Mouse (Mus musculus): Measurements from ENCODE around the gene Pdzd2.

Gene Pdzd2

DNA sequence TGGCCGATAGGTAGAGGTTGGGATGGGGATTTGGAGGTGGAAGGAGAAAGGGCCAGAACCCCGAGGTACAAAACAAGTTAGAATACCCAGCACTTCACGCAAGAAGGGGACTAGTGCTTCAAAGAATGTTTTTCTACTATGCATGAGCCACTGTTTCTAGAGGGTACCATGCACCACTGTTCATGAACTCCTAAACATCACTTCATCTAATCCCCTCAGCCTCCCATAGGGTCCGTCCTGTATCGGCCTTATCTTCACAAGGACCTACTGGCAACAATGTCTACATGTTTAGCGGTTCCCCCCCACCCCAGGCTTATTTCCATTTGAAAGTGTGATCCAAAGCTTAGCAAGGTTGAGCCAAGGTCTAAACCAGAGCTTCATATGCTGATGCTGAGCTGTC is 162.0 kb downstream of the Pdzd2 start:
- no peak for DNase-seq (ENCODE audit: low read depth, low spot score)

DNA sequence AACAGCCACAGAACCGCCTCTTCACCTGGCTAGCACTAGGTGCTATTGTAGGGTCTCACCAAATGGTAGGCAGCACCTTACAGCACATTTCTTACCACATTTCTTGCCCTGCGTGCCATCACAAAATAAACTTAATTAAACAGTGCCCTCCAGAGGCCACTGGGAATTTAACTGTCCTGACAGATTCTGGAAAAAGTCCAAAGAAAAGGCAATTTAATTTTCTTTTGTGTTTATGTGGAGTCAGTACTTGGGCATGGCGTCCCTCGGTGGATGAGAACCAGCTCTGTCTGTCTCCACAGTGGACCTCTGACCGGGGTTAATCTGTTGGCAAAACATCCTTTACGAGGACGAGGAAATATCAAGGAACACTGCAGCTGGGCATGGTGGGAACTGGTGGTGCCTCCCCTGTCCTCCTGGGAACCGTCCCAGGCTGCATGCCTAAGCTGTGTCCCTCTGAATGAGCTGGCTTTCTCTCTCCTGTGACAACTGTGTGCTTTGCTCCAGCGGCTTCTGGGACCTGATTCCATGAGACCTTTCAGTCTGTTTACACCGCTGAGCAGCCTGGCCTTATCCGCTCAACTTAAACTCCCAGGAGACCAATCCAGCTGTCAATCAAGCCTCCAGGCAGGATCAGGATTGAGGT is 162.5 kb downstream of the Pdzd2 start:
- DNase-seq (ENCODE audit: low read depth, low spot score) = peak; percentile 47

DNA sequence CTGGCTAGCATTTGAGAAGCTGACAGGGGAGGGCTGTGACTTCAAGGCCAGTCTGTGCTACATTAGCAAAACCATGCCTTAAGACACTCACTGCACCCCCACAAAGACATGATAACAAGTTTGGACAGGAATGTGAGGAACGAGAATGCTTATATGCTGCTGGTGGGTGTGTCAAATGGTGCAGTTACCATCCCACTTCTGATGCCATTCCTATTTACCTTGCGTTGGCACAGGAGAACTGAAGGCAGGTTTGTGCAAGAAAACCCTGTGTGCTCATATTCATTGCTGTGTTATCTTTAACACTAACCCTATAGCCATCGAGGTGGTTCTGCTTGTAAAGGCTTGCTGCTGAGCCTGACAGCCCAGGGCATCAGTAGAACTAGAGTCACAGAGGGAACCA is 166.1 kb downstream of the Pdzd2 start:
- no peak for DNase-seq (ENCODE audit: low read depth, low spot score)

DNA sequence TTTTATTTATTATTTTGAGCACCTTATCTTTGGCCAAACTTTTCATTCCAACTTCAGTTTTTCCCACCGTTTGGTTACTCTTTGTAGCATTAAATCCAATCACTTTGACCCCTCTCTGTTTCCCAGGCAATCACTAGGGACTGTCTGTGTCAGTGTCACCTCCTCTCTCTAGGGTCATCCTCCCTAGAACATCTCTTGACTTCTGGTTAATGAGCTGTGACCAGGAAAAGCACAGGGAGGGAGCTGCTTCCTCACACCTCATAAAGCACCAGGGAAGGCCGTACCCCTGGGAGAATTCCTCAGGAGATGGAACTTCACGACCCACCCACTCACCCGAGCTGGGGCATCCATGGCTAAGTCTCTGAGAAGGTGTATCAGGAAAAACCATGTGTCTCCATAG is 168.6 kb downstream of the Pdzd2 start:
- DNase-seq (ENCODE audit: low read depth, low spot score) = no peak

DNA sequence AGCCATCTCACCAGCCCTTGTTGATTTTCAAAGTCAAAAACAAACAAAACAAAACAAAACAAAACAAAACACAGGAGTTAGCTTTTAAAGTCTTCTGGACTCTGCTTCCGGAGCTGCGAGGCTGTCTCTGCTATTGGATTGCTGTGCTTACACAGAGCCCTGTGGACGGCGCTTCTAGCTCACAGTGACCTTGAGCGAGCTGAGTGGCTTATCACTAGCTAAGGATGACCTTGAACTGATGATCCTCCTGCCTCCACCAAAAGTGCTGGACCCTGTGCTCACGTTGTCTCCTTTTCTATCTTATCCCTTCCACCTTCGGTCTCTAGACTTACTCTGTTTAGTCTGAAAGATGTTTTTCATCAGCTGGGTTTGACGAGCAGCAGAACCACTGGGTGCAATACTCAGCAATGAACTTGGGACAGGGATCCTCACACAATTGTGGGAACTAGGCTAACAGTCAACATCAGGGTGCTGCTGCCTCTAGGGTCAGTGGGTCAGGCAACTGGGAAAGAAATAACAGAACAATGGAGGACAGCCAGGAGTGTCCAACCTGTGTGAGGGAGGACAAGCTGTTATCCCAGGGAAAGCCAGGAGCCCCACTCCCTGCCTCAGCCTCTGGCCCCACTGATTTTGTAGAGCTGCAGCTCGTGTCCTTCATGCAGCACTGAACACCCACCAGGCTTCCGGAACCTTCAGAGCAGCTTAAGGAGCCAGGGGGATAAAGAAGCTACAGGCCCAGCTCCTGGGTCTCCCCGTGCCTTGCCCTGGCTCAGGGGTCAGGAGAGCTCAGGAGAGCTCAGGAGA is 172.9 kb downstream of the Pdzd2 start:
- no peak for DNase-seq (ENCODE audit: low read depth, low spot score)

DNA sequence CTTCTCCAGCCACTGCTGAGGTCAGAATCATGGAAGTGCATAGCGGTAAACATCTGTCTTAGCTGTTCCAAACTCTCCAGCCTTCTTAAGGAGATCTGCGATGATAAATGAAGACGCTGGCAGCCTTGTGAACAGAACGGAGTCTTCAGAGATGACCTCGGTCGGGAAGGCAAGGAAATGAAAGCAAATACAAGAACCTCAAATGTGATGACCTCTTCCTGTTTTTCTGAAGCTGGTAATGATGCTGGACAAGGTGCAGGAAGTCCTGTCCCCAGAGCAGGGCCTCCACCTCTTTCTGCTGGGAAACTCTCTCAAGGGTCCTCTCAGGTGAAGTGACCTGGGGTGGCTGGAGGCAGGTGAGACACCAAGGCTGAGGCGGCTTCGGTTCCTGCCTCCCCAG is 174.4 kb downstream of the Pdzd2 start:
- no peak for DNase-seq (ENCODE audit: low read depth, low spot score)

DNA sequence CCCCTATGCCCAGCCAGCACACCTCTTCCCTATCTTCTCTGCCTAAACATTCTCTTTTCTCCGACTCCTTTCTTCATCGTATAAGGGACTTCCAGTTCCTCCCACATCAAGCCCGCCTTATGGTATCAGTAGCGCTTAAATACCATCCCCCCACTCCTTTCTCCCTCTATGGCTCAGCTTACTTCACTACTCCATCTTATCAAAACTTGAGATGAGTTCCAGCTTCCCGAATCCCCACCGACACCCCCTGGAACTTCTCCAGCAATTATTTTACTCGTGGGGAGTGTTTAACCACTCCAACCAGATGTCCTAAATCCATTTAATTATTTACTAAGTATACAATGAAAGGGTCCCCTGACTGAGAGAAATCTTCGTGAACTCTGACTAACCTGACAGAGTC is 179.2 kb downstream of the Pdzd2 start:
- no peak for DNase-seq (ENCODE audit: low read depth, low spot score)

DNA sequence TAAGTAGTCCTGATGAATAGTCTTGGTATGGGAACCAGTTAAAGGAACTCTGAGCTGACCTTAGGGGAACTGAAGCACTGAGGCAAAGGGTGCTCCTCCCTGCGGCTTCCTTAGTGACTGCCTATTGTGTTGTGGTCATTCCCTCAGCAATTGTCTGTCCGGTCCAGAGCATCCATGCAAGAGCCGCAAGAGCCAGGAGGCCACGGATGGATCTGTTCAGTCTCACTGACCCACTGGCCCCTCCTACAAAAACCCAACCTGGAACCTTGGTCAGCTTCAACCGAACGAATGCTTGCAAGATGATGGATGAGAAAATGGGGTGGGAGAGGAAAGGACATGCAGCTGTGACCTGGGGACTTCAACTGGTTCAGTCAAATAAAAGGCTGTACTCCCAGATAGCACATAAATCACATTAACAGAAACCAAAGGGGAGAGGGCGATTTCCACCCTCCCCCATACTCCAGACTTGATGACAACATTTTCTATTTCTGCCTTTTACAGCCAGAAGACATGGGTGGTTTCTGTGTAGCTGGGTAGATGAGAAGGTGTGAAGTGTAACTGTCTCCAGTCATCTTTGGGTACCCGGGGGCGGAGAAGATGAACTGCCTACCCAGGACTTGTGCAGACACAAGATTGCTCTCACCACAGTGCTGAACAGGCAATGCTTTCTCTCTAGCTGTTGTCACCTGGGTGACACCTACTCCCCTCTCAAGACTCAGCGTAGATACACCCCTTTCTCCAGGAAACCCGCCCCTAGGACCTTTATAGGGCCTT is 181.9 kb downstream of the Pdzd2 start:
- DNase-seq (ENCODE audit: low read depth, low spot score) = no peak

DNA sequence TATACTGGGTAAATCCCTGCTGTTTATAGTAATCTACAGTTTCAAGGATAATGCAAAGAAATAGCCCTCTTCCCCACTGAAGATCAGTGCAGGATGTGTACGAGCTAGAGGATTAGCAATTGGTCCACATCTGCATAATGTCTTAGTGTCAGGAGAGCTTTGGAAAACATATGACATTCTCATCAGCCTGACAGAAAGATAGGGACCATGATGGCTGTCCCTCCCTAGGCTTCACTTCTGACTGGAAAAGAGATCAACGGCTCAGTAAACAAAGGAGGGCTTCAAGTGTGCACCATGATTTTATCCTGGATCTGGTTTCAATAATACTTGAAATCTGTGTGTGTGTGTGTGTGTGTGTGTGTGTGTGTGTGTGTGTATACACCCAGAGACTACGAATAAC is 186.5 kb downstream of the Pdzd2 start:
- DNase-seq (ENCODE audit: low read depth, low spot score) = peak; percentile 27

DNA sequence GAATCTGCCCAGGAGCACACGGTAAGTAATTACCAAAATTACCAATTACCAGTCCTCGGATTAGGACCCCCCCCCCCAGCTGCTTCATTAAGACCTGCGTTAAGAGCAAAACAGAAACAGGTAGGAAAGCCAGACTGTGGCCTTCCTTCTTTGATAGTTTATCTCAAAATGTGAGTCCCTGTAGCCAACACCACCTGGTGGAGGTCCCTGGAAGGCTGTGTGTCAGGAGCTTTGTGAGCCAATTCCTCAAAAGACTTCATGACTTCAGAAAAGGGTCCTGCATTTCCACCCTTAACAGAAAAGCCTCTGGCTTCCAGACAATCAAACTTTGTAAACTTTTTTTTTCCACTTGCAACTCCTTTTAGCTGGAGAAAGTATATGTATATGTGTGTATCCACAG is 188.8 kb downstream of the Pdzd2 start:
- no peak for DNase-seq (ENCODE audit: low read depth, low spot score)

DNA sequence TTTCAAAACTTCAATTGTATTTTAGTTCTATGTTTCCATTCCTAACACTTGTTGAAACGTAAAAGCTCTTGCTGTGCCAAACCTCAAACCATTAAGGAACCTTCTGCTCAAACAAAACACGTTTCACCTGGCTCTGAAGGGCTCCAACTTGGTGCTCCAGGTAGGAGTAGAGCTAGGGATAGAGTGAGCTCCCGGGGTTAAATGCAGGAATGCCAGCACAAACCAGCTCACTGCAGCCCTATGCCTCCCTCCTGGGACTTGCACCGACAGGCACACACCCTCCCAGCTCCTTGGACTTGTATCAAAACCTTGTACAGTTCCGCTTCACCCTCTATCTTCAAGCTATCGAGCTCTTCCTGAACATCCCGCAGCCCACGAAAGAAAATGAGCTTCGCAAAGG is 189.3 kb downstream of the Pdzd2 start:
- no peak for DNase-seq (ENCODE audit: low read depth, low spot score)

DNA sequence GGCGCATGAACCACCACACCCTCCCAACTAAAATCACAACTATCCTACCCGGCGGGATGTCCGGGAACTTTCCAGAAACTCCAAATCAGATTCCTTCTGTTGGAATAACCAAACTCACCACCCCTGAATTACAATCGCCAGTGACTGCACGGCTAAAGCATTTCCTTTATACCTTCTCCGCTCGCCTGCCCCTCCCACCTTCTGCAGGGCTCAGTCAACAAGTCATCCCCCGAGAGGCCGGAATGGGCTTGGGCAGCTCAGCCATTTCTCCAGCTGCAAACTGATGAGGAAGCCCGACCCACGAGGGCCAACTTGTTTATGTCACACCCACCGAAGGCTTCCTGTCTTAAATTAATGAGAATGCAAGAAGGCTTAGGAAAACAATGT is 189.8 kb downstream of the Pdzd2 start:
- DNase-seq (ENCODE audit: low read depth, low spot score) = peak; percentile 79

DNA sequence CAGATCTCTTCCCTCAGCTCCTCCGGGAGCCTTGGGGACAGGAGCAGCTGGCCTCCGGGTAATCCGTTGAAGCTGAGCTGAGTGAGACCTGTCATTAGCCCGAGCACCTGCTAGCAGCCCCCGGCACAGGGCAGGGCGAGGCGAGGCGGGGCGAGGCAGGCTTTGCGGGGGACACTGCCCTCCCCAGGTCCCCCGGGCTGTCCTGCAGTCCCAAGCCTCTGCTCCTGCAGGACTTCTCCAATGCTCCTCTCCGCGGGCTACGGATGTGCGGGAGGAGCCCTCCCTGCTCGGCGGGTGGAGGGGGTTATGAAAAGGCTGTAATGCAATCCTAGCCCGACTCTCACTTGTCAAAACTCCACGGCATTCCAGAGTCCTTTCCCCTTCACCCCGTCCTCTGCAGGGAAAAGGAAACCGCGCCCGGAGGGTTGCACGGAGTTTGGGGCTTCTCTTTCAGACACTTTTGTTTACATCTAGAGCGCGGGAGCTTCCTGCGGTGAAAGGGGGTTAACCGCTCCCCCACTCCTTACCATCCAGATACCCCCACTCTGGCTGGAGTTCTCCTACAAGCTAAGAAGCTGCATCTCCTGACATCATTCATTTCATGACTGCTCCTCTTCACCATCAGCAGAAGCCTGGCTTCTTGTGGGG is 190.3 kb downstream of the Pdzd2 start:
- no peak for DNase-seq (ENCODE audit: low read depth, low spot score)

DNA sequence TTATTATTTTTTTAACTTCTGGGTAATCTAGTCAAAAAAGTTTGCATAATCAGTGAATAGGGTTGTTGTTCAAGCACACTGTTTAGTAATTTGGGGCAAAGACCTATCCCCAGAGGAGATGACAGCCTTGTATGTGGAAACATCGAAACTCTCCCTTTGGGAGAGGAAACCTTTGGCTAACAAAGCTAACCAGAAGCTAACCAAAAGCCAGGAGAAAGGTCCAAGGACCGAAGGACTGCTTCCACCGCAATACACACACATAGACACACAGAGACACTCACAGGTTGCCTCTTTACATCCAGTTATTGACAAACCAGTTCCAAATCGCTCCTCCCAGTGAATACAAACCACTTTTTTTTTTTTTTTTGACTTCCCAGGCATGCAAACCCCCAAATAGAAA is 191.0 kb downstream of the Pdzd2 start:
- DNase-seq (ENCODE audit: low read depth, low spot score) = peak; percentile 61

DNA sequence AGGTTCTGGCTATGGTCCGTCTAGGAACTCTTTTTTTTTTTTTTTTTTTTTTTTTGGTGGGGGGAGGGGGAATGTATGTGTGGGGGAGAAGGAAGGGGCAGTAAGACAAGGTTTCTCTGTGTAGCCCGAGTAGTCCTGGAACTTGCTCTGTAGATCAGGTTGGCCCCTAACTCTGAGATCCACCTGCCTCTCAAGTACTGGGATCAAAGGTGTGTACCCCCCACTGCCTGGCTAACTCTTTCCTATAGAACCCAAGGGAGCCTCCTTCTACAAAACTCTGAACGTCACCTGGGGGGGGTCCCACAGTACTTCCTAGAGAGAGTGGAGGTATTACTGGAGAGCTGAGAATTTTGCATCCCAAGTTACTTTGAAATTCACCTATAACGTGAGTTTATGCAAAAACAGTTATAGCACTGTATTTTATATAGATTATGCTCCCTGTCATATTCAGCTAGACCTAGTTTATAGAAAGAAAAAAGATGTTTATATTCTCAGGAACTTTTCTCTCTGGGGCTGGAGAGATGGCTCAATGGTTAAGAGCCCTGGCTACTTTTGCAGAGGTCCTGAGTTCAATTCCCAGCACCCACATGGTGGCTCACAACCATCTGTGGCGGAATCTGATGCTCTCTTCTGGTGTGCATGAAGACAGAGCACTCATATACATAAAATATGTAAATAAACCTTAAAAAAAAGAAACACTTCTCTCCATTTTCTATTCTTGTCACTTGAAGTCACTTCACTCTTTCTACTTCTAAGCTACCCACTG is 191.9 kb downstream of the Pdzd2 start:
- DNase-seq (ENCODE audit: low read depth, low spot score) = no peak

DNA sequence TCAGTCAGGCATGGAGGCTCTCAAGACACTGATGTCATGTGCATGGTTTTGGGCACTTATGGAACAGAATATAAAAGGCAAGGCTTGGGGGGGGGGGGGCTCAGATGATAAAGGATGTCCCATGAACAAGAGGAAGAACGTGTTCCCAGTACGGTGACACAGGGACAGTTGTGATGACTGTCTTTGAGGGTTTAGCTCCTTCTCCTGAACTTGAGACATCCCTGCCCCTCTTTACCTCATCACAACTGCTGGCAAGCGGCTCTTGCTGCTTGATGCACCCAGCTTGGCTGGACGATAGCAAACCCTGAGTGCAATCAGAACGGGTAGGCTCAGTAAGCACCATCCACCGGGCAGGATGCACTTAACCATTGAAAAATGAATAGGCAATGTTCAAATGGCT is 192.9 kb downstream of the Pdzd2 start:
- DNase-seq (ENCODE audit: low read depth, low spot score) = no peak

DNA sequence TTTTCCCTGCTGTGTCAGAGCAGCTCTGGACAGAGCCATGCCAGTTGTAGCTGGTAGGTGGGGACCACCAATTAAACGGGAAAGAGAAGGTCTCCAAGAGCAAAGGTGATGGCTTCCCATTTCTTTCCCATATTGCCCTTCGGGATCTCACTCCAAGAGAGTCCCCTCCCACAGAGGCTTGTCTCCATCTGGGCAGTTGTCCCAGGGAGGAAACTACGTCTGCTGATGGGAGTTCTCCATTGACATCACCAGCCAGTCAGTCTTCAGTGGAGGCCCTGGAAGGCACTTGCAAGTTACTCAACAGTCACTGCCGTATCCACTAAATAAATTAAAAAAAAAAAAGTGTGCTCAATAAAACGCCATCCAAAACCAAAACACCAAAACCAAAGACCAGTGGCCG is 194.1 kb downstream of the Pdzd2 start:
- no peak for DNase-seq (ENCODE audit: low read depth, low spot score)

DNA sequence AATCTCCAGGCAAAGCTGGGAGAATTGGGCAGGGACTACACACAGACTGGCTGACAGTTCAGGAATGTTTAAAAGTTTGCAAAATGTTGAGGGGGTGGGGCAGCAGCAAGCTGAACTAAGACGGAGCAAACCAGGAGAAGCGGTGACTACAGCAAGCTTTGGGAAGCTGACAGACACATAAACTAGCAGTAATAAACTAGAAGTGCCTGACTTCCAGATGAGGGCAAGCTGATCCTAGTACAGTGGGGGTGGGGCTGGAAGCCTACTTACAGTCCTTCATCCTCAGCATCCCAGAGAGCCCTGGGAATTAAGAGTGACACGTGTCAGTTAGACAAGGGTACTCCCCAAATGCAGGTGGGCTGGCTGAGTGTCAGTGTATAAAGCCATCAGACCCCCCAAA is 194.5 kb downstream of the Pdzd2 start:
- DNase-seq (ENCODE audit: low read depth, low spot score) = no peak

DNA sequence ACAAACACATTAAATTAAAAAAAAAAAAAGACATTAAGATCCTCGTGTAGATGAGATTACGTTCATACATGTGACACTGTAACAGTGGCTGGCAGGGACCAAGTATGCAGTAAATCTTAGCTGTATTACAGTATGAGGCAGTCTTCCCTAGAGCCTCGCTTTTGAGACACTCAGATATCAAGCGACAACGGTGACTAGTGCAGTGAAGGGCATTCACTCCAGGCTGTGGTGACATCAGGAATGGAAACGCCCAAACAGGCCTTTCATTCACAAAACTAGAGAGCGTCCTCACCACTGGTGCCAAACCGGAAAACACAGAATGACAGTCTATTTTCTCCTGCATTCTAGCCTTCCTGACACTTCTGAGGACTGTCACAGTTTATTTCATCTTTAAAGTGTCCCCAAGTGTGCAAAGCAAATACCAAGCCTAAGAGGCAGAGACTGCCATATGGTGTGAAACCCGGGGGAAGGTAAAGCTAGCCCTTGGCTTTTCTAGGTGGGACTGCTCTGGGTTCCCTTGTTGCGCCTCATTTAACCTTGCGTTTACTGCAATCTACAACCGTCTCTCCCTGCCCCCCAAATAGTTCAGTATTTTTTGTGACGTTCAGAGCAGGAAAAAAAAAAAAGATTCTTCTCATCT is 195.9 kb downstream of the Pdzd2 start:
- DNase-seq (ENCODE audit: low read depth, low spot score) = no peak

DNA sequence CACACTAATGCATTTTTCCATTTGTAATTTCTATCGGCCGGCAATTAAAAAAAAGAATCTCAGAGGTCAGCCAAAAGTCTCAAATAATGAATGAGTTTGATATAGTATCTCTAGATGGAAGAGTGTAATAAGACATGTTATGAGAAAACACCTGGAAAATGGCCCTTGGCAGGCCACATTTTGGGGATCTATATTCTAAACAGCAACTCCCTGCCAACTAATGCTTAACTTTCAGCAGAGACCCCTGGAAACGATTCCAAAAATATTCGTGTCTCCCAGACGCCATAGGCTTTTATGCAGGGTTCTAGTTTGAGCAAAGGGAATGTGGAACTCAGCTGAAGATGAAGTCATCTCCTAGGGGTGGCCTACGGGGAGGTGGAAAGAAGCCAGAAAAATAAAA is 197.4 kb downstream of the Pdzd2 start:
- no peak for DNase-seq (ENCODE audit: low read depth, low spot score)

All from skeletal muscle tissue, adult 2 months (tissue).